Mouse (Mus musculus) left cerebral cortex, adult 2 months (tissue): Measurements from ENCODE around the gene Renbp. TPM values are rescaled to one million over a fixed set of nuclear protein-coding genes. Genes with fewer than 3 reads are reported as not detected.

ENCODE experiments used
- DNase-seq, 2 experiments: peaks; one replicate each; pipeline ENCODE4 v3.0.0; 2021 to 2022; ENCODE audit warnings: low spot score in 2 of 2, mixed read lengths in 1 of 2; ENCODE audit errors: extremely low spot score in 1 of 2
- H3K27ac ChIP-seq: fragments of 200-600 bp; 2 replicates; pipeline ENCODE4 v1.8.1; 2022
- H3K4me3 ChIP-seq: fragments of 200-600 bp; 2 replicates; pipeline ENCODE4 v1.8.1; 2022
- CTCF ChIP-seq: fragments of 200-600 bp; IDR thresholded peaks from 2 replicates; pipeline ENCODE4 v1.8.1; 2022; ENCODE audit warnings: antibody characterized with exemption, mild to moderate bottlenecking, moderate library complexity
- intact Hi-C: fragments of 180-260 bp; cut with DNase I; formaldehyde crosslinking; loops from one replicate; pipeline ENCODE4 v1.15.1; 2025
- total RNA-seq, 2 experiments: library from RNA; stranded (reverse); gene quantifications; 2 replicates each; pipeline ENCODE4 v1.2.3; 2021

Gene Renbp
- total RNA-seq, 2 experiments from 2014 or later = 5.2 to 6.0 TPM

DNA sequence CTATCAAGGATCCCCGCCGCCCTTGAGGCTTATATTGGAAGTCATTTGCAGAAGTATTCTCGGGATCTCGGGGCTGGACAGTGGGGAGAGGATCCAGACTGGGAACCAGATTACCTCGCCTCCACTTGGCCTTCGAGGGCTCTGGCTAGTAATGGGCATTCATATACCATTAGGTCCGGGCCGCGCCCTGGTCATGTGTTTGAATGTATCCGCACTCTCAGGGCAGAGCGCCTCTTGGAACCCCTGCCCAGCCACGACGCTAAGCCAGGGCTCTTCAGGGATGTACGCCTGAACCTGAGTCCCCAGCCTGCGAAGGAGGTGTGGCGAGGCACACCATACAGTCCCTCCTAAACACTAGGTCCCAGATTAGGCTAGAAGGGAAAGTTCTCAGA, 49.6 kb downstream of the Renbp start:
- Histone ChIP-seq H3K4me3 (peak overlapping the region; percentile 56), H3K27ac (peak overlapping the region; percentile 77; the same call in 1 of the 2 replicates)
- DNase-seq = peak in 1 of 2 experiments; percentile 10
- no peak for TF ChIP-seq CTCF
- intact Hi-C loops = no loop called here

DNA sequence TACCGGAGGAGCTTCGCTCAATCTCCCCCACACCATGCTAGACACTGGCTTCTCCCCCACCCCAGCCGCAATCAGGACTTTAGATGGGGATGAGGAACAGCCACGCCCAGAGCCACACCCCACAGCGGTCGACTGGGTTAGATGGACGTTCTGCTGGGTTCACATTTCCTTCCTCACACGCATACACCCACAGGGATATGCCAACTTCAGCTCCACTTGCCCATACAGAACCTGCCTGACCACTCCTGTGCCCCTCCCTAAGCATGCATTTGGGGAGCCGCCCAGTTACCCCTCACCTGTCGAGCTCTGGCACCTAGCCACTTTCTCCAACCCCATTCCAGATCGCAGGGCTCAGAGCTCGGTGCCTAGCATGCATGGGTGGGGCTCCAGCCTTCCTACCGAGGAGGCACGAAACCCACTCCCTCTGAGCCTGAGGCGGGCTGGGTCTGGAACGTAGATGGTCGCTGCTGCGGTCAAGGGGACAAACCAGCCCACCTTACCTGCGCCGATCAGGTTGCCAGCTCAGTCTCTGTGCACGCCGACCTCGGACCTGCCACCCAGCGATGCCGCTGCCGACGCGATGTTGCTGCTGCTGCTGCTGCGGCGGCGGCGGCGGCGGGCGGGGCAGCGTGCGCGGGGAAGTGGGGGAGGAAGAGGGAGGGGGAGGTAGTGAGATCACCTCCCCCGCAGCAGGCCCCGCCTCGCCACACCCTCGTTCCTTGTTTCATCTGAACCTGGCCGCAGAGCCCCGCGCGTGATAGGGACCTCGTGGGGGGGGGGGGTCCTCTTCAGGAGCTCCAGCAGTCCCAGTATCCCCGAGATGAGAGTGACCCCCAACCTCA, 50.2 kb downstream of the Renbp start:
- peak overlapping the region; percentile 77 for H3K27ac ChIP-seq
- intact Hi-C loops = no loop called here

DNA sequence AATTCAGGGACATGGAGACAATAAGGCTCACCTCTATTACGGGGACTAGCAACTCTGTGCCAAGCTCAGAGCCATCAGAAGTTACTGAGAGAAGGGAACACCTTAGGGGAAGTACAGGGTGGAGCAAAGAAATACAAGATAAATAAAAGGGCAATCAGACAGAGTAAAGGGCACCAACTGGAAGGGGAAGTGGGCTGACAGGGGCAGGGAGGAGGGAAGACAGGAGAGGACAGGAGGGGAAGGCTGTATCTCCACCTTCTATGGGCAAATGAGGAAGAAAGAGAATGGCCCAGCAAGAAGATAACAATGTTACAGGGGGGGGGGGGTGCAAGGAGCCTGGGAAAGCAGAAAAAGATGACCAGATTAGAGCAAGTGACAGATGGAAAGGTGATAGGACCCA, 53.6 kb downstream of the Renbp start:
- DNase-seq = no peak
- no peak for TF ChIP-seq CTCF
- H3K4me3 ChIP-seq = no peak overlapping the region
- no peak overlapping the region for H3K27ac ChIP-seq
- intact Hi-C loops = no loop called here

More for the DNA sequence above, 50.2 kb downstream of the Renbp start:
- TF ChIP-seq CTCF = no peak
- peak; percentile 18 to 22 for DNase-seq
- H3K4me3 ChIP-seq = peak overlapping the region; percentile 56

DNA sequence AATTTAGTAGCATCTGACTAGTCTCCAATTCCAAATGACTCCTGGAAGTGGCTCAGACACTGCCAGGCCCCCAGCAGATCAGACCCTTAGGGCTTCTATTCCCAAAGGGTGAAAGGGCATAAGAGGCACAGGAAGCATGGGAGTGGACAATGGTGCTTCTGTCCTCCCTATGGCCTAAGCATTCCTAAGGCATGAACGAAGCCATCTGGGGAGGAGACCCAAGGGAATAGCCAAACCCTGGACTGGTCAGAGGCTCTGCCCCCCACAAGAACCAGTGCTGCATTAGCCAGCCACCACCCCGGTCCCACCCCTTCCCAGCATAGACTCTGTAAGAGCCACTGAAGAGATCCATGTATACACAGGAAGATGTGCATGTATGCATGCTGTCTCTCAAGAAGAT, 54.8 kb downstream of the Renbp start:
- intact Hi-C loops = no loop called here

More for the DNA sequence above, 54.8 kb downstream of the Renbp start:
- TF ChIP-seq CTCF = no peak
- Histone ChIP-seq H3K4me3 (no peak overlapping the region), H3K27ac (no peak overlapping the region)
- no peak for DNase-seq

Other genes with a start within 250 kb of the Renbp start
- 10 to 100 TPM; 74.8 to 90.1 TPM for gene Bcap31, start 214.7 kb downstream of the Renbp start, total RNA-seq
- 10 to 100 TPM; 11.3 to 12.3 TPM for gene Abcd1, start 214.3 kb downstream of the Renbp start, total RNA-seq
- 1 to 10 TPM; 7.2 to 8.5 TPM for gene Plxnb3, start 173.8 kb downstream of the Renbp start, total RNA-seq
- gene Srpk3, start 156.4 kb downstream of the Renbp start, total RNA-seq = 1 to 10 TPM; 8.0 to 8.1 TPM
- gene Idh3g, start 144.0 kb downstream of the Renbp start, total RNA-seq = 100 to 1,000 TPM; 194 to 201 TPM
- gene Ssr4, start 143.8 kb downstream of the Renbp start, total RNA-seq = 10 to 100 TPM; 91.1 to 91.2 TPM
- 100 to 1,000 TPM; 110 to 119 TPM for gene Pdzd4, start 105.9 kb downstream of the Renbp start, total RNA-seq
- gene Avpr2, start 38.7 kb downstream of the Renbp start, total RNA-seq = not detected
- gene L1cam, start 34.7 kb downstream of the Renbp start, total RNA-seq = 100 to 1,000 TPM; 150 to 161 TPM
- gene Arhgap4, start 9.0 kb downstream of the Renbp start, total RNA-seq = 1 to 10 TPM; 4.1 to 6.1 TPM
- gene Naa10, start 8.9 kb downstream of the Renbp start, total RNA-seq = 10 to 100 TPM; 56.8 to 61.2 TPM
- 10 to 100 TPM; 74.7 to 75.1 TPM for gene Hcfc1, start 35.5 kb upstream of the Renbp start, total RNA-seq
- 10 to 100 TPM; 47.9 to 54.2 TPM for gene Irak1, start 93.1 kb upstream of the Renbp start, total RNA-seq
- 1 to 10 TPM in 1 of 2 experiments, under 1 TPM in 1; 0.66 to 1.6 TPM for gene Opn1mw, start 196.6 kb upstream of the Renbp start, total RNA-seq
- gene Mecp2, start 204.5 kb upstream of the Renbp start, total RNA-seq = 10 to 100 TPM; 85.0 to 89.3 TPM
- gene Tex28, start 237.0 kb upstream of the Renbp start, total RNA-seq = not detected
- gene Tktl1, start 246.4 kb upstream of the Renbp start, total RNA-seq = not detected